Mouse (Mus musculus): ENCODE measurements around the gene Gm42420.

Gm42420 gene

DNA sequence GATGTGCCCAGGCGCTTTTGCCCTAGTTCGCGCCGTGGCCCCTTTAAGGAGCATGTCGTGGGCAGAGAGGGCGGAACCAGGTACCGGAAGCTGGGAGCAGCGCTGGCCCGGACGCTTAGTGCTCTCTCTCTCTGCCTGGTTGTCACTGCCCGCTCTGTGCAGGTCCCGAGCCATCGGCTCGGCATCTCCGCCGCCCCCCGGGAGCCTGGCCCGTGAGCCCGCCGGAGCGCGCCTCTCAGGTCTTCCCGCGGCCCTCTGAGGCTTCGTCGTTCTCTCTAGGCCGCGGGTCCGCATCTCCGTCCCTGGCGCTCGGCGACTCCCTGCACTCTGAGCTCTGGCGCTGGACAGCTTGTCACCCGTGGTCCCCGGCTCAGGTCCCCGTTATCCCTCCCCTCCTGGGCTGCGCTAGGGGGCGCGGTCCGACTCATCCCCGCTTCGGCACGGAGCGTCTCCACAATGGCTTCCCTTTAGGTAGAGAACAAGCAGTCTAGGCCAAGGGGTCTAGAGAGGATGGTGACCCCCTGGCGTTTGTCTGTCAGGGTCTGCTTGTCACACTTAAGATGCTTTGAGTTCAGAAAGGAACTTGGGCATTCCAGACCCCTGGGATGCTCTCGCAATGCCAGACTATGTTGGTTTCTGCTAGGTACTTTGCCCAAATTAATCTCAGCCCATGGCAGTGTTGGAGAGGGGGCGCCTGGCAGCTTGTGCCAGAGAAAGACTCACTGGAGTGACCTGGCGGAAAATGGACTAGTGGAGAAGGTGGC, 11.6 kb upstream of the Gm42420 start, which contains the start of gene Adck2:
Adck2 (plus strand) TSS at position 83 of the 764 bp plus-strand sequence.
- DNase-seq, result peak; percentile 67 to 79

DNA sequence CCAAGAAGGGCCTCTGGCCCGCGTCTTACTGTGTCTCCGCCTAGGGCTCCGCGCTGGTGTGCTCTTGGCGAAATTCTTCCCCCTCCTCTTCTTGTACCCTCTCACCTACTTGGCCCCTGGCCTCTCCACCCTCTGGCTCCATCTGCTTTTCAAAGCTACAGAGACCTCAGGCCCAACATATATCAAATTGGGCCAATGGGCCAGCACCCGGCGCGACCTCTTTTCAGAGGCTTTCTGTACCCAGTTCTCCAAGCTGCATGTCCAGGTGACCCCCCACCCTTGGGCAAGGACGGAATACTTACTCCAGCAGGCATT, 11.0 kb upstream of the Gm42420 start:
- DNase-seq, result peak; percentile 37 to 38

DNA sequence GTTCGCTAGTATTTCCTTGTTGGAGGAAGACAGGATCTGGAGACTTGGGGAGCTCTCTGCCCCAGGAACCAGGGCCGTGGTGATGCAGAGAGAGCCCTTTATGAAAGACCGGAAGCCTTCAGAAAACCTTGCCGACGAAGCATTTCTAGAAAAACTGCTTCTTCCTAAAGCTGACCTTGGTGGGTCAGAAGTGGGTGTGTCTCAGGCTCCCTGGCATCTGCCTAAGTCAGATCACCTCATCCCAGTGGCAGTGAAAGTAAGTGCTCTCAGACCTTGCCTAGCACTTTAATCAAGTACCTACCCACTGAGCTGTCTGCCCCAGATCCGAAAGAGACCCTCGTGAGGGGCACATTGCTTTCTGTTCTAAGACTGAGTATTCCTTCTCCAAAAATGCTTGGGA, 10.6 kb upstream of the Gm42420 start:
- DNase-seq, result no peak

DNA sequence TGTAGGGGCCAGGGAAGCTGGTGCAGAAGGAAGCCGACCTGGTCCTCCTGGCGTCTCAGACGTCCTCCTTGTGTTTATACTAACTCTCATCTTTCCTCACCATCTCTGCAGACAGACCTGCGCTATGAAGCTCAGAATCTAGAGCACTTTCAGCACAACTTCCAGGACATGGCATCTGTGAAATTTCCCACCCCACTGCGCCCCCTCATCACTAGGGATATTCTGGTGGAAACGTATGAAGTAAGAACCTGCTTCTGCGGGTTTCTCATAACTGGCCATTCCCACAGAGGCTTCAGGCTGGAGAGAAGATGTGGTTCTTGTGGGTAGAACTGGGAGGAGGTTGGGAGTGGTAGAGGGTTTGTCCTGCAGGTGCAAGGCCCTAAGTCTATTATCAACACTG, 6.0 kb upstream of the Gm42420 start:
- DNase-seq, result no peak

DNA sequence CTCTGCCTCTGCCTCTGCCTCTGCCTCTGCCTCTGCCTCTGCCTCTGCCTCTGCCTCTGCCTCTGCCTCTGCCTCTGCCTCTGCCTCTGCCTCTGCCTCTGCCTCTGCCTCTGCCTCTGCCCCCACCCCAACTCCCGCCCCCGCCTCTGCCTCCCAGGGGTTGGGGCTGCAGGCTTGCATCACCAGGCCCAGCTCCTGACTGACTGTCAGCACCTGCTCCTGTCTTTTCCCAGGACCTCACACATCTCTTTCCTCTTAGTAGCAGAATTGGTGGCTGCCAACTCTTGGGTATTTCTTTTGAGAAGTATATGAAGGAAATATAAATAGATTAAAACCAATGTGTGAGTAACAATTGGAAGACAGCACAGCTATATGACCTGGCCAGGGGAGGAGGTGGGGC, 5.0 kb upstream of the Gm42420 start:
- no peak for DNase-seq

DNA sequence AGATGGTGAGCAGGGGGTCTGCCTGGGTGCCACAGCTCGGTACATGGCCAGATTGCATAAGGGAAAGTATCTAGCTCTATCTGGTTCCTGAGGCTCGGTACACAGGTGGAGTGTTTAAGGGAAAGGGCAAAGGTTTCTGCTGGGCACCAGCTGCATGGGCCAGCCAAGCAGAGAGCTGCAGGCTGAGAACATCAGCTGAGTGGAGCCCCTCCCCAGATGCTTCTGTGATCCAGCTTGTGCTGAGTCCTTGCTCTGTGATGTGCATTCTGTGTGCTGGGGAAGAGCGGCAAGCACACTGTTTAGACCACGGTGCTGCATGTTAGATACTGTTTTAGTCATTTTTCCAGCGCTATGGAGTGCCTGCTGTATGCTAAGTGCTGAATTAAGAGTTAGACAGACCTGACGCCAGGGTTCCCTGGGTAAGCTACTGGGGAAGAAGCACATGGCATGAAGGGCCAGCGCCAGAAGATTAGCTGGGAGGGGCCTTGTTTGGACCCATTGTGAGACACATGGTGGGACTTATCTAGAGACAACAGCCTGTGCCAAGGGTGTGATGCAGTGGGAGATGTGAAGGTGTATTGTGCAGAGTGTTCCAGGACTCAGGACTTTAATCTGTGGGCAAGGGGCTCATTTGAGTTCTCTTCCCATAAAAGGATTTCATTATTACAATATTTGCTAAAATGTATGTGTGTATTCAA, 4.3 kb upstream of the Gm42420 start:
- no peak for DNase-seq

DNA sequence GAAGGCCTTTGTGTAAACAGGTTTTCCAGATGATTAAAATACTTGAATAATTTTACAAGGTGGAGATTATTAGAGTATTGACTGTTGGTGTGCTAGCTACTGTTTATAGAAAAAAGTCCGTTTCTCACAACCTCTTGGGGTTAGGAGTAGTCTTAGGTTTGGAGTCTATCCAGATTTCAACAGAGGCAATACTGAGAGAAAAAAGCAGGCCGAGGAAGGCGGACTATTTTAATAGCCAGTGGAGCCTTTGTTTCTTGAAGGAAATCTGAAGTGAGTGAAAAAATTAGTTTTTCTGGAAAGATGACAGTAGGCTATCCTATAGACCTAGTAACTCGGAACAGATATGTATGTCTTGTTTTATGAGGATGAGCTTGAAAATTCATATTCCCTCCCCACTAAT, 5.9 kb downstream of the Gm42420 start:
- DNase-seq, result no peak

DNA sequence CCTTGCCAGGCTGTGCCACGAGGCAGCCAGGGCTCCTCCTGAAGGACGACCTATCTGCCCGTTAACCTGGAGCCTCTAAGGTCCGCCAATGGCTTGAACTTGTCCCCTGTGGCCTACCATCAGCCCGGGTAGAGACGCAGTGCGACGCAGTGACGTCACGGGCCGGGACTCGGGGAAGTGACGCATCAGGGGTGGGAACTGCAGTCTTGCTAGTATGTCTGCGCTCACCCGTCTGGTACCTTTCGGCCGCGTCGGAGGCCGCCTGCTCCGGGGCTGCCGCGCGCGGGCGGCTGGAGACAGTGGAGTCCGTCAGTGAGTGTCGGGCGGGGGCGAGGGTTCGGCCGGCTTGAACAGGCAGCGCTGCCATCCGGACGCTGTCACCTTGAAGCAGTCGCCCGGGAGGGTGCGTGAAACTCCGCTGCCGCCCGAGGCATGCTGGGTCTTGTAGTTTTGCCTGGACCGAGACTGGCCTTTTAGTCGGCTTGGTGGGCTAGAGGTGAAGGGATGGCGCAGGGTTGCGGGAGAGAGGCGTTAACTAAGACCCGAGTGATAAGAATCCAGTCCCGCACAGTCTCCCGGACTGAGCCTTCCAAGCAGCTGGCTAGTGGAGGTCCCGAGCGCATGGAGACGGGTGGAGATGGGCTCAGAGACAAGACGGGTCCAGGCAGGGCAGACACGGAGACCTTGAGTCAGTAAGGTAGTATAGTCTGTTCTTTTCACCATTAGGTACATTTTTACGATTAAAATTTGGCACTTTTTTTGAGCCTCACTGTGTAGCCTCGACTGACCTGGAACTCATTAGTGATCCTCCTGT, 7.1 kb downstream of the Gm42420 start, which contains the start of gene Ndufb2:
Ndufb2 (plus strand) TSS at position 174 of the 814 bp plus-strand sequence.
- peak; percentile 94 to 95 for DNase-seq

DNA sequence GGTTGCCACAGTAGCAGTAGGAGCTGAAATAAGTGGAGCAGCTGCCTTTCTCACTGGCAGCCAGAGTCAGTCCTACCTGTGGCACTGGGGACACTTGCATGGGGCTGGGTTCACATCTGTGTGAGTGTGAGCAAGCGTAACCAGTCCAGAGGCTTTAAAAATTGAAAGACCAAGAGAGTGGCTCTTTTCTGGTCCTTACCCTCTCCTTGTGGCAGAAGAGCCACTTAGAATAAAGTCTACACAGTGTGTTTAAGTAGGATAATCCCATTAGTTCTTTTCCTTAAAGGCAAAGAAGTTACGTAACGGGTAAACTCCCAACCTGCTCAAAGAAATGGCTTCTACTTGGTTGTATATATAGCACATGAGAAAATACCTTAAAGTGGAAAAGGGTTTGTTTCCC, 15.3 kb downstream of the Gm42420 start:
- DNase-seq, result no peak

DNA sequence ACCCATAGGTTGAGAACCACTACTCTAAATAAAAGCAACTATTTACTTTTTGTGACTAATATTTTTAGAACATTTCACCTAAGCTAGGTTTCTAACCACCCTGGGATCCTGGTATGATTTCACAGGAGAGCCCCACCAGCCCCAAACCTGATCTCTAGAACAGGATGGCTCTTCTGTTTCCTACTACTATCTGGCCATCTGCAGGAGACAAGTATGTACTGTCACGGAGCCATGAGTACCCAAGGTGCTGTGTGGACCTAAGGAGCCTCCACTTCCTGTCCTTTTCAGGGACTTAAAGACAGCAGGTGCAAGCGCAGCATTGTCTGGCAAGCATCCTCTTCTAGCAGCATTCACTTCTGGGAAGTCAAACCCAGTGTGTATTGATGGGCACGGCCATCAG, 16.3 kb downstream of the Gm42420 start:
- no peak for DNase-seq

DNA sequence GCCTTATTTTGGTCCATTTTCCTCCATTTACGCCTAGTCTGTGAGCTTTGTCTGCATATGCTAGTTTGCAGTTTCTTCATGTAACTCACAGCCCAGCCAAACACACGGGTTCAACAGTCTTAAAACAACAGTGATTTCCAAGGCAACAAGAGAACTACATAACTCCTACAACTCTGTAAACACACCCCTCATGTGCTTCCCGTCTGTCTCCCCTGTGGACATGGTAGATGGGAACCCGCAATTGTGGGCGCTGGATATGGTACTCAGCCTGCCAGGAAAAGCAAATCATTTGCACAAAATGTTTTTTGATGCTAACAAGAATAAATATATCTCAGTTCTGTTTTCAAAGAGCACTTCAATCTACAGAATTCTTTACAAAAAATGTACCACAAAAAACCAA, 19.0 kb downstream of the Gm42420 start:
- DNase-seq, result no peak

DNA sequence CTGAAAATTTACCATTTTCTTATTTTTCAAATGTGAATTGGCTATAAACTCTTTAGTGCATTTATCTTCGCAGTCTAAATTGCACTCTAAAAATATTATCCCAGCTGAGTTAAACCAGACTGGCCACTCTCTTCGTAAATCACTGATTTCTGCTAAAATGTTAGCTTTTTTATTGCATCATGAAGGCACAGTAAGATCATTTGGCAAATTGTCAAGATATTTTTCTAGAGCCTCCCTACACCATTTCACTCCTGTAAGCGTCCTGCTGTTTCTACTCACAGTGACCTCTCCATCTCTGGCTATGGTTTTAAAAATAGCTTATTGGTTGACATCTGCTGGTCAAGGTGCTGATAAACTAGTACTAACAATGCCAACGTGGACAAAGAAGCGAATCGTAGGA, 20.5 kb downstream of the Gm42420 start:
- DNase-seq, result no peak

DNA sequence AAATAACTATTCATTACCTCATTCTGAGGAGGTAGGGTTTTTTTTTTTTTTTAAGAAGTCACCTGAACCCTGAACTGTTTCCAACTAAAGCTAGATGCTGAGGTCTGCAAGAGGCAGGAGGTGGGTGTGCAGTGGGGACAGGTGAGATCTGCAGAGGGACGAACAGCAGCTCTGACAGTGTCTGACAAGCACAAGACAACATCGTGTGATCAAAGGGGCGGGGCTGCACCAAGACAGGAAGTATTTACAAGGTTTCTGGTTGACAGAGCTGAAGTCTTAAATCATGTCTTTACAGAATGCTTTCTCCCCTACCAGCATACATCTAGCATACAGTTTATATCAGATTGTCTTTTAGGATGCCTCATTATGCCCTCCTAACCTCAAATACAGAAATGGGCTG, 21.3 kb downstream of the Gm42420 start:
- DNase-seq, result peak in 1 of 2 experiments; percentile 14

DNA sequence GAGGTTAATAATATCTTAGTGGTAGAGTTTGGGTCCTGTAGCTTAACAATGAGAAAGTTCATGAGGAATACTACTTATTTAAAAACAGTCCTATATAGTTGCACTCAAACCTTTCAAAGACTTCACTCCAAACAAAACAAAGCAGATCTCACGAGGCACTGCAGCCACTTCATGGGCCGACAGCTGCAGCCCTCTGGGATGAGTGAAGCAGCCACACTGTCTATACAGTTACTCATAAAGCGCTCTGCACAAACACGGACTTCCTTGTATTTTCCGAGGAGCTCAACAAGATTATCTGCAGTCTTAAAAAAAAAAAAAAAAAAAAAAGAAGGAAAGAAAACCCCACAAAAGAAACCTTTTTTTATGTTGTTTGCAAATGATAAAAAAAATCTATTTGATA, 21.8 kb downstream of the Gm42420 start:
- DNase-seq, result no peak

DNA sequence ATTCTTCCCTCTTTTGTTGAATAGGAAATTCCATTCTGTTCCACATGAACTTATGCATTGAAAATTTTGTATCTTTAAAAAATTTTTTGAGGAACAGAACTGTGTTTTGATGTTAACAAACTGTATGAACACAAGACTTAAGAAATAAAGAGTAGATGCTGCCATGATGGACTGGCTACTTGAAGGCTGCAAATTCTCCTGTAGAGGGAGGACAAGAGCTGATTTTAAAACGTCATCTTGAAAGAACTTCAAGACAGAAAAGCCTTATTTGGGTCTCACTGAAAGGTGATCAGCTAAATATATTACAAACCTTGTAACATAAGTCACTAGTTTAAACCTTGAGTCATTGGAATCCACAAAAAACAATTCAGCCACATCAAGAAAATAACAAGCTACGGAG, 24.7 kb downstream of the Gm42420 start:
- no peak for DNase-seq

DNA sequence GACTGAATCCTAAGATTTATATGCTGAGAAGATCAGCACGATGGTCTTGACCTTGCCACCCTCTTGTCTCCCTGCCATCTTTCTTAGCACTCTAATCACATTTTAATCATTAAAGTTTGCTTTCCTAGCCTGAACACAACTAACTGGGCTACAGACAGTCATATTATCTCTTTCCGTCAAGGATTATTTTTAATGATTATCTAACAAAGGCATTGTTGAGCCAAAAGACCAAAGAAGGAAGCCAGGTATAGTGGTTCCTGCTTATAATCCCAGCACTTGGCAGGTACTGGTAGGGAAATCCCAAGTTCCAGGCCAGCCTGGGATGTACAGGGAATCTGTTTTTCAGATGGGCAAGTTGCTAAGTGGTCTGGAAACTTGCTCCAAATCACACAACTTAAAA, 25.7 kb downstream of the Gm42420 start:
- peak; percentile 15 to 19 for DNase-seq
